Mouse (Mus musculus): ENCODE results near the gene Itgb4.

GRCm38 (mm10) chr11:115945247-115945646 is 29.3 kb upstream of the Itgb4 start:
- no peak for TF ChIP-seq CTCF (IDR thresholded peaks at IDR 0.05; ENCODE audit: control insufficient read depth, insufficient read depth, insufficient read length)
- no peak for TF ChIP-seq USF1 (IDR thresholded peaks at IDR 0.05; ENCODE audit: low read depth)
- TF ChIP-seq MYOD1 (IDR thresholded peaks at IDR 0.05; ENCODE audit: control insufficient read depth, insufficient read length, low read depth) = no peak
- no peak for TF ChIP-seq MAX (IDR thresholded peaks at IDR 0.05)
- TF ChIP-seq MYOG (IDR thresholded peaks at IDR 0.05; ENCODE audit: control insufficient read depth, extremely low read depth, insufficient read length) = no peak
- no peak for TF ChIP-seq FOSL1 (IDR thresholded peaks at IDR 0.05; ENCODE audit: insufficient read depth, low read length, poor library complexity, severe bottlenecking)
- no peak for TF ChIP-seq CEBPB (IDR thresholded peaks at IDR 0.05; ENCODE audit: low read depth)
